Mouse (Mus musculus) lung, postnatal 25 days (tissue): ENCODE results near the gene Bcl10.
"Not testable (repeated sequence)": the region's sequence is repeated elsewhere in the genome, so short reads cannot be mapped to it uniquely, and the experiment has no call there.

Experiments used
- DNase-seq: peaks from one replicate; pipeline ENCODE4 v3.0.0; 2022; ENCODE audit warnings: low spot score

Gene Bcl10

DNA sequence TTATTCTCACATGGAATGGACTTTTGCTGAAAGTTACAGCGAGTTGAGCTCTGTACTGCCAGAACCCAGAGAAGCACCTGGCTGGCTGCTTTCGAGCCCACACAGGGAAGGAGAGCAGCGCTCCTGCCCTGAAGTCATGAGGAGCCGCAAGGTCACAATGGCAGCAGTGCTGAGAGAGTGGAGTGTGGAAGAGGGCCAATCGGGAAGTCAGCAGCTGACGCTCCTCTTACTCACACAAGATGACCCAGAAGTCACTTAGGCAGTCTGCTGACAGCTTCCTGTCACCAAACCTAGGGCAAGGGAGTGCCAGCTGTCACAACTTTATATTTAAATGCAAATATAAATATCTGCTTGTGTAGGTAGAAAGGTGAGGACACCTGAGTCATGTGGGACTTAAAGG is 9.3 kb upstream of the Bcl10 start:
- DNase-seq: no peak

DNA sequence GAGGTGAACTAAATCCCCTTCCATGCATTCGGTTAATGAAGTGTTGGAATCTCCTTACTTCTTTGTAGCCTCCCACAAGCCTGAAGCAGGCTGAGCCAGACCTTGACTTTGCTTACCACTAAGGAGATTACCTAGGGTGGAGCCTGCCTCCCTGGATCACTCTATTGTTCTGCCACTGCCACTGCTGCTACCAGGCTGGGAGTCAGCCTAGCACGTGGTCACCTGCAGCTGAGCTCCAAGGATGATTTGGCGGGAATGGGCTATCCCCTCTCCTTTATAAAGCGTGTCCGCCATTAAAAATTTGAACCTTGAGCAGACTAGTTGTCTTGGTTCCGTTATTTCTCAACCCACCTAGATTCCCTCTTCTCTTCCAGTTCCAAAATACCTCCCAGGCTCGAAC is 8.7 kb upstream of the Bcl10 start:
- not testable (repeated sequence) for DNase-seq

- no peak for DNase-seq
Observed at GRCm38 (mm10) chr3:145916374-145916773, 6.2 kb upstream of the Bcl10 start.

DNA sequence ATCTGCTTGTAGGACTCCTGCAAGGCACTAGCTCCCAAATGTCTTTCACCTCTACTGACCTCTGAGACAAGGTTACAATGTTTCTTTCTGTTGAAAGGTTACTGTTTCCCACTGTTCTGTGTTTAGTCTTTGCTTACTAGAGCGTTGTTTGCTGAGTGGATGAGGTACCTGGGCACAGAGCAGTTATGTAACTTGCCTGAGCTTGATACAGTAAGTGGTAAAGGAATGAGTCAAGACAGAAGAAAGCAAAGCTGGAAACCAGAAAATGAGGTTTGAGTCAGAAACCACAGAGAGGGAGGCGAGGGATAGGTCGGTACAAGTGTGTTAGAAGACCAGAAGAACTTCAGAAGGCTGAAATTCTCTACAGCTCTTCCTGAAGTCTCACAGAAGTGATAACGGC is 5.8 kb upstream of the Bcl10 start:
- DNase-seq: no peak

GRCm38 (mm10) chr3:145922971-145923370 is 367 bp downstream of the Bcl10 start:
- DNase-seq: no peak

- peak; percentile 100 for DNase-seq
Observed at GRCm38 (mm10) chr3:145923874-145924577, 1.4 kb downstream of the Bcl10 start.

- peak; percentile 50 for DNase-seq
Observed at GRCm38 (mm10) chr3:145924649-145925337, 2.2 kb downstream of the Bcl10 start.

DNA sequence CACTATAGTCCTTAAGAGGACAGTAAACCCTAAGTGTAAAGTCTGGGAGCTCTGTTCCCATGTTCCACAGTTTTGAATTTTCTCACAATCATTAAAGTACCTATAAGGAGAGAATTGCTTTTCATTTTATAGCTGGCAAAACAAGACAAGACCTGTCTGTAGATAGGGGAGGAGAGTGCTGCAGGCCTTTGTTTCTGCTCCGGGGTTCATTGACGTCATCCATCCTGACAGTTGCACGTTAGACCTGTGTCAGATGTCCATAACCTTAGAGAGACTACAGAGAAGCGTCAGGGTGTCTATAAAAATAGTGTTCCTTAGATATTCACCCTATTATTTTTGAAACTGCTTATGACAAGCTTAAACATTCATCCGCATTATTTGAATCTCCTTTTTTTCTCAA is 2.9 kb downstream of the Bcl10 start:
- no peak for DNase-seq

GRCm38 (mm10) chr3:145929525-145930400 is 7.2 kb downstream of the Bcl10 start:
- no peak for DNase-seq

- DNase-seq: no peak
Observed at GRCm38 (mm10) chr3:145933845-145934244, 11.2 kb downstream of the Bcl10 start.

- peak; percentile 90 for DNase-seq
Observed at GRCm38 (mm10) chr3:145937505-145938404, 15.2 kb downstream of the Bcl10 start, which contains the start of gene 2410004B18Rik. Gene 2410004B18Rik (plus strand): TSS chr3:145938014.

GRCm38 (mm10) chr3:145938405-145939349 is 16.1 kb downstream of the Bcl10 start:
- DNase-seq: no peak

- DNase-seq: no peak
Observed at GRCm38 (mm10) chr3:145939402-145939801, 16.8 kb downstream of the Bcl10 start.

DNA sequence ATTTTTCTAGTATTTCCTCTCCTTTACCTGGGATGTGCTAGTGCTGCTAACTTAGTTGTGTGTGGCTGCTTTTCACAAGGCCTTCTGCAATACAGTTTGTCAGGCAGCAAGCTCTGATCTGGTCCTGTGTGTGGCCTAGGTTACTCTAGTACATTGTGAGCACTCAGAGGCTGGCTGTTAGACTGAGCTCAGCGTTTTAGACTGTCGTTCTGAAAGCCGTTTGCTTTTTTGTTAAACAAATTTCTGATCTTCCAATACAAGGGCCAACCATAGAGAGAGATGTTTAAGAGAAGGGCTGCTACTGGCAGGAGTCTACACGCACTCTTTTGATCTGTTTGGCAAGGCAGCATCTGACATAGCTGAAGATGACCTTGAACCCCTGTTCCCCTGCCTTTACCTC is 17.4 kb downstream of the Bcl10 start:
- DNase-seq: no peak

DNA sequence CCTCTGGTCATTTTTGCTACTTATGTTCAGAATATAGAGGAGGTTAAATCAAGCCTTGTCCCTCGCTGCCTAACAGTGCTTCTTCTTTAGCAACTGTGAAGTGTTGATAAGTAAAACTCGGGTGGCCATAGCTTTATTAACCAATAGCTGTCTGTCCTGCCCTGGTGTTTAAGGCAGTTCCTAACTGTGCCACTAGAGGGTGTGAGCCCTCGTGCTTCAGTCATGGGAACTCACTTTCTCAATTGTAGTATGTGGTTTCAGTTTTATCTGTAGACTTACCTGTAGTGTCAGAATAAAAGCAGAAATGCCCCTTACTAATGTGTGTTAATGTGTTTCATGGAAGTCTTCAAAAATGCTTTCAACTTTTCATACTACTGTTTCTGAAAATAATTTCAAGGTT is 19.4 kb downstream of the Bcl10 start:
- DNase-seq: peak; percentile 84

- DNase-seq: no peak
Observed at GRCm38 (mm10) chr3:145944348-145944747, 21.7 kb downstream of the Bcl10 start.

DNA sequence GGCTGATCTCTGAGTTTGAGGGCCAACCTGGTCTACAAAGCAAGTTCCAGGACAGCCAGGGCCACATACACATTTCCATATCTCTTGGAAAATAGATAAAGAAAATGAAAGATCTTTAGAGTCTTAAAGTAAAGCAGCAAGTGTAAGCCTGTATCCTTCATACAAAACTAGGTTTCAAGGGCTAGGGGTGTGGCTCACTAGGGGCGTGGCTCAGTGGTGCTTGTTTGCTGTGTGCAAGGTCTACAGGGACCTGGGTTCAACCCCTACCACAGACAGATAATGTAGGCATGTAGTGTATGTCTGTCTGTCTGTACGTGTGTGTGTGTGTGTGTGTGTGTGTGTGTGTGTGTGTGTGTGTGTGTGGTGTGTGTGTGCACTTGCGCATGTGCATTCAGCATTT is 23.3 kb downstream of the Bcl10 start:
- no peak for DNase-seq

DNA sequence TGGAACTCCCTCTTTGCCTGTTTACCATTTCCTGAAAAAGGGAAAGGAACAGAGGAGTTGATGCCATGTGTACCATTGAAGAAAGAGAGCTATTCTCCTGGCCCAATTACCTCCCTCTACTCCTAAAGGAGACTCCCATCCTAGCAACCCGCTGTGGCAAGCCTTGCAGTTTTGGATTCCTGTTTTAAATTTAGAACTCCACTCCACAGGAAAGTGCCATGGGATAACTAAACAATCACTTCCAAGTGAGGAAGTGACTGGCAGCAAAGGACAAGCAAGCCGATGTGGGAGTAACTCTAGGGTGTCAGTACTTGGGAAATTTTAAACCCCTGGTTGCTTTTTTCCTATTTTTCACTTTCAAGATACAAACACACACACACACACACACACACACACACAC is 24.1 kb downstream of the Bcl10 start:
- no peak for DNase-seq

DNA sequence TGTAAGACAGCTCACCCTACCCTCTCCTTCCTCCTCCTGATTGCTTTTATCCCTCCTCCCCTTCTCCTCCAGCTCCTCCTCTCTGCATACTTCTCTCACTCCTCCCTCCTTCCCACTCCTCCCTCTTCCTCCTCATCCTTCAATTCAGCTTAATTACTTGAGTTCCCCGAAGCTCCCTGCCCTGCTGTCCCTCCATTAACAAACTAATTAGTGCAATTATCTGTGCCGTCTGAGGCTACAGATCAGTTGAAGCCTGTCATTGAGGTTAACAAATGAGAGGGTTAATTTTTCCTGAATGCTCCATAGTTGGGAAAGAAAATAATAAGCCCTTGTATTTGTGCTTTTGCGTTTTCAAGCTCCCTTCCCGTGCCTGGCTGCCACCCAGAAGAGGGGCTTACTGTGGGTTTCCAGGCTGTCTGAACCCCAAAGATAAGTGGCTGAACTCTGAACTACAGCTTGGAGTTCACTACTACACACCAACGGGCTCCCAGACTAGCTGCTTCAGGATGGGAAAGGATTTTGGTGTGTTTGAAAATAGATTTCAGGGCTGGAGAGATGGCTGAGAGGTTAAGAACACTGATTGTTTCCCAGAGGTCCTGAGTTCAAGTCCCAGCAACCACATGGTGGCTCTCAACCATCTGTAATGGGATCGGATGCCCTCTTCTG is 25.1 kb downstream of the Bcl10 start:
- no peak for DNase-seq
